Comparison of ENCODE assay signal across 9 mouse cellular contexts in the genomic region with DNA sequence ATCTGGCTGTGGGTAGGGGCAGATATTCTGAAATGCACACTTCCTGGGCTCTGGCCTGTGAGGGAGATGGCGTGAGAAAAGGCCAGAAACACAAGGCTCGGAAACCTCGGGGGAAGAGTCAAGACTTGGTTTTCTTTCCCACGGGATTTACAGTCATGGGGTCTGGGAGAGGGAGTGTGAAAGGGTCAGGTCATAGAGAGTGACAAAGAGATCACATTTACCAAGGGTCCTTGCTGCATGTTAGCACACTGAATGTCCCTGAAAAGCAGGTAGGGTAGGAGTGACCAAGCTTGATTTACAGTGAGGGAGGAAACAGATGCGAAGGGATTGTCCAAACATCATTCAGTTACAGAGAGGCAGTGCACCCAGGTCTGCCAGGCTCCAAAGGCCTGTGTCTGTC.
DNase-seq lines count a peak whose midpoint lies in the region; ATAC-seq and TF ChIP-seq lines count a peak whose summit lies in the region.
"Had no signal": no experiment of that assay in that cellular context is flagged by ENCODE, and none has a peak within 500 bp of the region (broad histone marks: within the 10 kb centered on the region; RNA-seq: fewer than 3 reads in every experiment).

No protein-coding gene starts in this region.

- H3K9me3 ChIP-seq in hindbrain, embryonic 13.5 days: no peaks in the 10 kb centered on the region
- no peaks in the 10 kb centered on the region for H3K9me3 ChIP-seq in hindbrain, embryonic 14.5 days (ENCODE audit: control insufficient read depth, low read length)
- H3K9me3 ChIP-seq in lung, postnatal 0 days (ENCODE audit: low read length): no peaks in the 10 kb centered on the region
- H3K9me3 ChIP-seq in intestine, embryonic 15.5 days: no peaks in the 10 kb centered on the region
- no peaks in the 10 kb centered on the region for H3K9me3 ChIP-seq in stomach, embryonic 14.5 days (ENCODE audit: control insufficient read depth, low read depth, low read length)

- no peak overlapping the region for H3K4me2 ChIP-seq in hindbrain, embryonic 13.5 days
- H3K4me2 ChIP-seq in hindbrain, embryonic 14.5 days (replicated peaks): no peak overlapping the region
- H3K4me2 ChIP-seq in lung, postnatal 0 days (replicated peaks; ENCODE audit: low read depth, low read length): no peak overlapping the region
- H3K4me2 ChIP-seq in intestine, embryonic 15.5 days (replicated peaks): no peak overlapping the region
- no peak overlapping the region for H3K4me2 ChIP-seq in stomach, embryonic 14.5 days (replicated peaks; ENCODE audit: low read depth, low read length)

- H3K9ac ChIP-seq in hindbrain, embryonic 13.5 days: no peak overlapping the region
- H3K9ac ChIP-seq in hindbrain, embryonic 14.5 days: no peak overlapping the region
- no peak overlapping the region for H3K9ac ChIP-seq in lung, postnatal 0 days (replicated peaks; ENCODE audit: low read depth)
- no peak overlapping the region for H3K9ac ChIP-seq in intestine, embryonic 15.5 days
- H3K9ac ChIP-seq in stomach, embryonic 14.5 days (replicated peaks; ENCODE audit: low read depth, low read length): no peak overlapping the region

- DNase-seq in hindbrain, embryonic 14.5 days (ENCODE audit: low spot score): no peak
- DNase-seq in lung, postnatal 0 days (ENCODE audit: low spot score): no peak
- no peak for DNase-seq in lung, postnatal 4 days
- DNase-seq in adrenal gland, adult 18-20 months (ENCODE audit: low spot score in 2 of 2): no peak
- no peak for DNase-seq in urinary bladder, postnatal 4 days (ENCODE audit: low spot score in 2 of 2)
- DNase-seq: thymus, postnatal 25 days had no signal

- ATAC-seq in hindbrain, embryonic 13.5 days (ENCODE audit: low FRiP score): no peak
- no peak for ATAC-seq in hindbrain, embryonic 14.5 days (ENCODE audit: low FRiP score)
- 0 out of 2 replicates have a peak, but pooled peaks have one; percentile 0 for ATAC-seq in lung, postnatal 0 days
- no peak for ATAC-seq in intestine, embryonic 15.5 days
- peak; percentile 43; the same call in 1 of the 2 replicates for ATAC-seq in stomach, embryonic 14.5 days (ENCODE audit: insufficient number of reproducible peaks, insufficient read depth, low FRiP score, low read depth)

- H3K4me3 ChIP-seq in hindbrain, embryonic 13.5 days: no peak overlapping the region
- no peak overlapping the region for H3K4me3 ChIP-seq in hindbrain, embryonic 14.5 days (replicated peaks; ENCODE audit: low read length)
- H3K4me3 ChIP-seq in lung, postnatal 0 days (ENCODE audit: low read depth, low read length): no peak overlapping the region
- H3K4me3 ChIP-seq in intestine, embryonic 15.5 days (replicated peaks): no peak overlapping the region
- H3K4me3 ChIP-seq in stomach, embryonic 14.5 days (ENCODE audit: low read depth, low read length): no peak overlapping the region

- H3K27me3 ChIP-seq in hindbrain, embryonic 13.5 days: peaks cover 79% of the 10 kb centered on the region
- peaks cover 59% of the 10 kb centered on the region for H3K27me3 ChIP-seq in hindbrain, embryonic 14.5 days (ENCODE audit: control insufficient read depth, insufficient read depth, low read length)
- 0 out of 2 replicates have a peak, but pooled peaks cover 3% of the 10 kb centered on the region for H3K27me3 ChIP-seq in lung, postnatal 0 days (replicated peaks; ENCODE audit: insufficient read depth, low read length)
- peaks cover 12% of the 10 kb centered on the region; the same call in 1 of the 2 replicates for H3K27me3 ChIP-seq in intestine, embryonic 15.5 days (replicated peaks)
- H3K27me3 ChIP-seq in stomach, embryonic 14.5 days (ENCODE audit: control insufficient read depth, insufficient read depth, low read length): no peaks in the 10 kb centered on the region

- TF ChIP-seq CTCF in lung, postnatal 0 days (IDR thresholded peaks at IDR 0.05): no peak

- no peaks in the 10 kb centered on the region for H3K36me3 ChIP-seq in hindbrain, embryonic 13.5 days
- no peaks in the 10 kb centered on the region for H3K36me3 ChIP-seq in hindbrain, embryonic 14.5 days (replicated peaks; ENCODE audit: control insufficient read depth, insufficient read depth)
- H3K36me3 ChIP-seq in lung, postnatal 0 days (ENCODE audit: insufficient read depth, low read length): no peaks in the 10 kb centered on the region
- no peaks in the 10 kb centered on the region for H3K36me3 ChIP-seq in intestine, embryonic 15.5 days
- H3K36me3 ChIP-seq in stomach, embryonic 14.5 days (ENCODE audit: control insufficient read depth, insufficient read depth, low read length): no peaks in the 10 kb centered on the region

- WGBS in hindbrain, embryonic 13.5 days: 58% methylated on average over 5 of the region's 5 CpGs
- 46% methylated on average over 5 of the region's 5 CpGs for WGBS in hindbrain, embryonic 14.5 days
- 37% methylated on average over 5 of the region's 5 CpGs for WGBS in lung, postnatal 0 days
- WGBS in intestine, embryonic 15.5 days: 46% methylated on average over 5 of the region's 5 CpGs
- 53% methylated on average over 5 of the region's 5 CpGs for WGBS in stomach, embryonic 14.5 days

- TF ChIP-seq EP300 in lung, postnatal 0 days (IDR thresholded peaks at IDR 0.05): no peak

- peak overlapping the region; percentile 44; the same call in 1 of the 2 replicates for H3K27ac ChIP-seq in hindbrain, embryonic 13.5 days
- H3K27ac ChIP-seq in hindbrain, embryonic 14.5 days: no peak overlapping the region
- peak overlapping the region; percentile 82 for H3K27ac ChIP-seq in lung, postnatal 0 days (ENCODE audit: low read length)
- H3K27ac ChIP-seq in intestine, embryonic 15.5 days: peak overlapping the region; percentile 66
- H3K27ac ChIP-seq in stomach, embryonic 14.5 days (ENCODE audit: low read length): peak overlapping the region; percentile 55; the same call in 1 of the 2 replicates

- peaks cover 10% of the 10 kb centered on the region for H3K4me1 ChIP-seq in hindbrain, embryonic 13.5 days (replicated peaks)
- H3K4me1 ChIP-seq in hindbrain, embryonic 14.5 days (replicated peaks; ENCODE audit: control insufficient read depth, insufficient read depth, low read length): no peaks in the 10 kb centered on the region
- no peaks in the 10 kb centered on the region for H3K4me1 ChIP-seq in lung, postnatal 0 days (ENCODE audit: insufficient read depth, low read depth, low read length)
- H3K4me1 ChIP-seq in intestine, embryonic 15.5 days (replicated peaks): peaks cover 4% of the 10 kb centered on the region; the same call in 1 of the 2 replicates
- peaks cover 5% of the 10 kb centered on the region; the same call in 1 of the 2 replicates for H3K4me1 ChIP-seq in stomach, embryonic 14.5 days (ENCODE audit: control insufficient read depth, insufficient read depth, low read length)

Comparison
In these comparisons a context has a peak if more than half of its experiments do, and no peak if none do; other contexts are left out.
1. ATAC-seq: peak in lung, postnatal 0 days (single experiment) and stomach, embryonic 14.5 days (single experiment); none in hindbrain, embryonic 13.5 days (single experiment), hindbrain, embryonic 14.5 days (single experiment) and intestine, embryonic 15.5 days (single experiment).